Mouse (Mus musculus): Measurements from ENCODE around the gene Zranb3. TPM values are rescaled to one million over a fixed set of nuclear protein-coding genes. Genes with fewer than 3 reads are reported as not detected.
"Not testable (repeated sequence)": the region's sequence is repeated elsewhere in the genome, so short reads cannot be mapped to it uniquely, and the experiment has no call there.

Zranb3 gene
- total RNA-seq, 4 experiments from 2014 or later, result 4.2 to 7.9 (median 5.8) TPM

GRCm38 (mm10) chr1:127989387-127989786, 113.5 kb downstream of the Zranb3 start:
- DNase-seq, result no peak

DNA sequence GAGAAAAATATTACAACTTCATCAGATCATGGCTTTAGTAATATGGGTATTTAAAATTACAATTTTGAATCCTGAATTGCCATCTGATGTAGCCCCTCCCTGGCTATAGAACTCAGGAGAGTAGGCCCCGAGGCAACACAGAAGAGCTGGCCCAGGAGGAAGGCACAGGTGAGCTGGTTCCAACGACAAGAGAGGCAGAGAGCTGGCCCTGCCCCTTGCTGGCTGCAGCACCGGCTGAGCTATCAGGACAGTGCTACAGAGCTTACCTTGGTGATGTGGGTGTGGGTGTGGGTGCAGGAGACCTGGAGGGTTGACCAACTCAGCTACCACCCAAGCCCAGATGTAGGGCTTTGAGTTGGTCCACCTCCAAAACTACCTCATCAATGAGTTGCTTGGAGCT, 114.6 kb downstream of the Zranb3 start:
- no peak for DNase-seq

DNA sequence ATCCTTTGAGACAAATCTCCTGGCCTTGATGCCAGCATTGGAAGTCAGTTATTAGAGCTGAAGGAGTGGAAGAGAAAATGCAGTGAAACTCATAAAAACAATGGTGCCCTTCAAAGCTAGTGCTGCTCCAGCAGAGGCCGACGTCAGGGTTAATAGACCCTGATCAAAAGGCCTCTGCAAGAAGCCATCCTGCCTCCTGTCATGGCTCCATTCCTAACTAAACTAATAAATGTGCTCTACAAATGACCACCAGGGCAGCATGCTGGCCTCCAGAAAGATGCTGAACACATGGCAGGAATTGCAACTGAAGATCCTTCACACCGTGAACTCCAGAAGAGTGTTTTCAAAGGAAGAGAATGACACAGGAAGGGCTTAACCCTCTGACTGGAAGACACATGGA, 117.5 kb downstream of the Zranb3 start:
- DNase-seq, result no peak

- DNase-seq, result no peak
Measured at GRCm38 (mm10) chr1:127983274-127983993, 119.4 kb downstream of the Zranb3 start.

GRCm38 (mm10) chr1:127982268-127982667, 120.6 kb downstream of the Zranb3 start:
- DNase-seq, result no peak

GRCm38 (mm10) chr1:127980911-127981559, 121.8 kb downstream of the Zranb3 start:
- DNase-seq, result no peak

- no peak for DNase-seq
Measured at GRCm38 (mm10) chr1:127978125-127978524, 124.7 kb downstream of the Zranb3 start.

GRCm38 (mm10) chr1:127976106-127976505, 126.7 kb downstream of the Zranb3 start:
- no peak for DNase-seq

GRCm38 (mm10) chr1:127975676-127976075, 127.2 kb downstream of the Zranb3 start:
- DNase-seq, result peak; percentile 47

- no peak for DNase-seq
Measured at GRCm38 (mm10) chr1:127974082-127974481, 128.8 kb downstream of the Zranb3 start.

- no peak for DNase-seq
Measured at GRCm38 (mm10) chr1:127970870-127971269, 132.0 kb downstream of the Zranb3 start.

GRCm38 (mm10) chr1:127963326-127963725, 139.5 kb downstream of the Zranb3 start:
- DNase-seq, result no peak

DNA sequence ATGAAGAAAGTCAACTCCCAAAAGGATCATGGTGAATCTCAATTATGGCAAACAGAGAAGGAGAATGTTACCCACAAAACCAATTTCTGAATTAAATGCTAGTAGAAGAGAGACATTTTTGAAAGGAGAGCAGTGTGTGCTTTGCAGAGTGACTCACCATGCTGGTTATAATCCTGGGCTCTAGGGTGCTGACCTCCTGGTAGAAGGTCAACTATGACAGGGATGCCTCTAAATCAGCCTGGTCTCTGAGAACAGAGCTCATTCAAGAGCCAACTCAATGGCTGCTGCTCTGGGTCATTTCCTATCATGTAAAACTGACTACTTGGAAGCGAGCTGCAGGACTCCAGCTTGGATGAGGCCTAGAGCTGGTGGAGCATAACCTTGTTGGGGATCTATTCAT, 141.7 kb downstream of the Zranb3 start:
- DNase-seq, result peak; percentile 43

- DNase-seq, result no peak
Measured at GRCm38 (mm10) chr1:127959312-127959718, 143.5 kb downstream of the Zranb3 start.

DNA sequence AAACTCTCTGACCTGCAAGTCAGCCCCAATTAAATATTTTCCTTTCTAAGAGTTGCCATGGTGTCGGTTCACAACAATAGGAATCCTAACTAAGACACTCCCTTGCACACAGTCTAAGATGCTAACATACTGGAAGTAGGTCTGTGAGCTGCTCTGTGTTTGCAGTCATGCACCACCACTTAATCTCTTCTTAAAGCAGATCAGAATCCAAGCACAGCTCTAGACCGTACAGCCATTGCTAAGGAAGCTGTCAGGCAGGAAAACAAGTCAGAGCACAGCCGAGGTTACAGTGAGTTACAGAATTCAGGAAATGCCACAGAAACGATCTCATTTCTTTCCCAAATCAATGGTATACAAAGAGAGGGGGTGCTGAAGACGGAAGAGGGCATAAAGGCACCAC, 144.0 kb downstream of the Zranb3 start:
- no peak for DNase-seq

- no peak for DNase-seq
Measured at GRCm38 (mm10) chr1:127956524-127956923, 146.3 kb downstream of the Zranb3 start.

DNA sequence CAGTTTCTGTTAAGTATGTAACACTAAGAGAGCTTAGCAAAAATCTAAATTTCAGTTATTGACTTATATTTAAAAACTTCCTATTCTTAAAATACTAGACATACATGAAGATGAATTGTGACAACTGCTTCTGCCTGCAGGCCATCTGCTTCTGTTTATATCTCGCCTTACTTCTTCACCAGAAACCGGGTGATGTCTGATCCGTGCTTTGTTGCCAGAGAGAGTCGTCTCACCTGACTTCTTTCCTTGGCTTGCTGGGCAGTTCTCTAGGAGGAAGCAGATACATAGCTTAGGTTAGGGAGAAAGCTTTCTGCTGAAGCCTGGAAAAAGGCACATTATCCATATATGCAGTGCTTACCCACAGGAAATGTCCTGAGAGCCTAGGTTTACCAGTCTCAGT, 148.0 kb downstream of the Zranb3 start:
- no peak for DNase-seq

DNA sequence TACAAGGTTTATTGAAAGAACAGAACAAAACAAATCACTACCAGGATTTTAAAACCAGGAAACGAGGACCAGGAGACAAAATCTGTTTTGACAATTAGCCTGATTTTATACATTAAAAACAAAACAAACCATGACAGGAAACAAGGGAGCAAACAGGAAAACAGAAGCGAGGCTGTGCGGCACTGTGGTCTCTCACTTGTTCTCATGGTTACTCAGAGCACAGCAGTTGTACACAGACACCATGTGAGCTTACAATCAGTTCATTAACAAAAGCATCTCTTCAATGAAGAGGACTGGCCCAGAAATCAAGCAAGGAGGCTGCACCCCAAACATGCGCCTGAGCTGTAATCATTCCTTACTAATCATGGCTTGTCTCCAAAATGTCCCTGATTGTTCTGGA, 148.6 kb downstream of the Zranb3 start:
- not testable (repeated sequence) for DNase-seq

DNA sequence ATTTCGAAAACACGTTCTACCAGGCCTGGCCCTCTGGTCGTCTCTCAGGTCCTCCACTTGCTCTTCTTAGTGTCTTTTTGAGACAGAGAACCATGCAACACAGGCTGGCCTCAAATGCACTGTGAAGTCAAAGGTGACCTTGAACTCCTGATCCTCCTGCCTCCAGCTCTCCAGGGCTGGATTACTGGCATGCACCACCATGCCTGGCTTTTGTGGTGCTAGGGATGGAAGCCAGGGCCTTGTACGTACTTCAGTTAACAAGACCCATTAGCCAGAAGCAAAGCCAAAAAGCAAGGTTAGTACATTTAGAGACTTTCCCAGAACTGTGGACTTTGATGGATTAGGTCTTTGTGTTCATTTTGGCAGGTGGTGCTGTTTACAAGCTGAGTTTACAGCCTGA, 150.6 kb downstream of the Zranb3 start:
- DNase-seq, result no peak

DNA sequence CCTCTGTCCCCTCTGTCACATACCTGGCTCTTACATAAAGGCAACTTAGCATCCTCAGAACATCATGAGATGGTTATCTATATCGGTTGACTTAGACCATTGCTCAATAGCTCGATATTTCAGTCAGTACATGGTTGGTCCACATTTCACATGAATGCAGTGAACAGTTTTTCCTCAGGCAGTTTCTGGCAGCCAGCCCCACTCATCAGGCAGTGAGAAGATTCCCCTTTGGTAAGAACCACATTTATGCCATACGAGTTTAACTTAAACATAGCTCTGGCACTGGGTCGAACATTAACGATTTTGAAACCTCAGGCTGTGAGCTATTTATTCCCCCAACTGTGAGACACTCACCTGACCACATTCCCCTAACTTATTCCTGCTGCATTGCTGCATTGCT, 154.1 kb downstream of the Zranb3 start:
- no peak for DNase-seq

DNA sequence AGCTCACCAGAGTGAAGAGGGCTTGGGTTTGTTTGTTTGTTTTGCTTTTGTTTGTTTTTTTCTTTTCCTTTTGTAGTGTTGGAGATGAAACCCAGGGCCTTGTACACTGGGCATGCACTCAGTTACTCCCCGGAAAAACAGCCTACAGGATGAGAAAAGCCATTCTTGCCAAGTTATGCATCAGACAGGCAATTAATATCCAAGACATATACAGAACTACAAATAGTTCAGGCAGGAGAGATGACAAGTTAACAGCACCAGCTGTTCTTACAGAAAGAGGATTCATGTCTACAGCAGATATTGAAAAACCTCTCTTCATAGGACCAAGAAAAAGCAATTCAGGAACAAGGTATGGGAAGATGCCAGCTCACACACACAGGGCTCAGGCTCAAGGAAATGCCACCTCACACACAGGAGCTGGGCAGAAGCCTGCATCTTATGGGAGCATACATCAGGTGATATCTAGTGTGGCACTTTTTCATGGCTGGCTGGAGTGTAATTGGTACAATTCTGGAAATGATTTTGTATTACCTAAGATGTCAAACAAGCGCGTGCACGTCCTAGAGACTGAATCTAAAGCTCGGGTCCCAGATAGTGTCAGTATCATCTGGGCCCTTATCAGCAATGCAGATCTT, 156.1 kb downstream of the Zranb3 start:
- DNase-seq, result no peak

DNA sequence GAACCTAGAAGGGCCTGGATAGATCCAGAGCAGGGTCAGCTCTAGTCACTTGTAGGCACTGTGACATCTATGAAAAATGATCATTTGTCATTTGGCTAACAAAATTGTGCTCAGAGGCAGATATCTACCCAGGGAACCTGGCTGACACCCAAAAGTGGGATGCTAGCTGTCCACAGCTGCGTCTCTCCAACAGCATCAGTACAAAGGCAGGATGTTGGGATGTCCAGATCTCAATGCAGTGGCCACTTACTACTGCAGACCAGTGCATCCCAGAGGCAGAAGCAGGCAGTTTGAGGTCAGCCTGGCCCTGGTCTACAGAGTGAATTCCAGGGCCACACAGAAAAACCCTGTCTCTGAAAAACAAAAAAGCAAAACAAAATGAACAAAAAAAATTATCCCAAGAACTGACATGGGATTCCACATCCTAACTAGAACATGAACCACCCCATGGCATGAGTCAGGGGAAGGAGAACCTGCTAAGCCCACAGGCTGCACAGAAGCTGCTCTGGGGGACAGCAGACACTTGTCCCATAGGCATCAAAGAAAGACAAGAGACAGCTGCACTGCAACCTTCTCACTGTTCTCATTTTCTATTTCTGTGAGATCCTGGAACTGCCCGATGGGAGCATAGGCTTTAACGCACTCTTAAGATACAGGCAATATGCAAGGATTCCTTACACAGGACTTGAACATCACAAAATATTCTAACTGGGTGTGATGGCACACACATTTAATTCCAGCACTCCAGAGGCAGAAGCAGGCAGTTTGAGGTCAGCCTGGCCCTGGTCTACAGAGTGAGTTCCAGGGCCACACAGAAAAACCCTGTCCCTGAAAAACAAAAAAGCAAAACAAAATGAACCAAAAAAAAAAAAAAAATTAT, 156.9 kb downstream of the Zranb3 start:
- no peak for DNase-seq

- no peak for DNase-seq
Measured at GRCm38 (mm10) chr1:127943516-127943915, 159.3 kb downstream of the Zranb3 start.

All from adrenal gland, adult 8-10 months (tissue).